Mouse (Mus musculus): Measurements from ENCODE around the gene Dgki. TPM values are rescaled to one million over a fixed set of nuclear protein-coding genes. Genes with fewer than 3 reads are reported as not detected.
A peak's percentile ranks its signal among the peaks of the same experiment; 100 is the strongest.

Dgki gene
- total RNA-seq, 2 experiments from 2014 or later, result not detected

- no peak for ATAC-seq (replicated peaks; ENCODE audit: poor library complexity, severe bottlenecking)
Observed at GRCm38 (mm10) chr6:37072401-37073016, 227.5 kb downstream of the Dgki start.

- ATAC-seq (replicated peaks; ENCODE audit: poor library complexity, severe bottlenecking), result no peak
Observed at GRCm38 (mm10) chr6:37069836-37070600, 230.0 kb downstream of the Dgki start.

- ATAC-seq (replicated peaks; ENCODE audit: poor library complexity, severe bottlenecking), result no peak
Observed at GRCm38 (mm10) chr6:37068737-37069136, 231.2 kb downstream of the Dgki start.

GRCm38 (mm10) chr6:37067357-37067756 lies 232.6 kb downstream of the Dgki start:
- ATAC-seq (replicated peaks; ENCODE audit: poor library complexity, severe bottlenecking), result no peak

GRCm38 (mm10) chr6:37064214-37064830 lies 235.7 kb downstream of the Dgki start:
- ATAC-seq (replicated peaks; ENCODE audit: poor library complexity, severe bottlenecking), result peak; percentile 30; the same call in 1 of the 2 replicates

GRCm38 (mm10) chr6:37063266-37063665 lies 236.7 kb downstream of the Dgki start:
- no peak for ATAC-seq (replicated peaks; ENCODE audit: poor library complexity, severe bottlenecking)

- ATAC-seq (replicated peaks; ENCODE audit: poor library complexity, severe bottlenecking), result no peak
Observed at GRCm38 (mm10) chr6:37060114-37060513, 239.9 kb downstream of the Dgki start.

- no peak for ATAC-seq (replicated peaks; ENCODE audit: poor library complexity, severe bottlenecking)
Observed at GRCm38 (mm10) chr6:37057957-37058356, 242.0 kb downstream of the Dgki start.

- ATAC-seq (replicated peaks; ENCODE audit: poor library complexity, severe bottlenecking), result no peak
Observed at GRCm38 (mm10) chr6:37057536-37057935, 242.4 kb downstream of the Dgki start.

GRCm38 (mm10) chr6:37055634-37056033 lies 244.3 kb downstream of the Dgki start:
- no peak for ATAC-seq (replicated peaks; ENCODE audit: poor library complexity, severe bottlenecking)

GRCm38 (mm10) chr6:37055128-37055527 lies 244.9 kb downstream of the Dgki start:
- ATAC-seq (replicated peaks; ENCODE audit: poor library complexity, severe bottlenecking), result no peak

GRCm38 (mm10) chr6:37054435-37055020 lies 245.5 kb downstream of the Dgki start:
- ATAC-seq (replicated peaks; ENCODE audit: poor library complexity, severe bottlenecking), result peak; percentile 84

GRCm38 (mm10) chr6:37053411-37053810 lies 246.6 kb downstream of the Dgki start:
- ATAC-seq (replicated peaks; ENCODE audit: poor library complexity, severe bottlenecking), result no peak

- ATAC-seq (replicated peaks; ENCODE audit: poor library complexity, severe bottlenecking), result no peak
Observed at GRCm38 (mm10) chr6:37051652-37052051, 248.3 kb downstream of the Dgki start.

- ATAC-seq (replicated peaks; ENCODE audit: poor library complexity, severe bottlenecking), result no peak
Observed at GRCm38 (mm10) chr6:37051150-37051549, 248.8 kb downstream of the Dgki start.

- no peak for ATAC-seq (replicated peaks; ENCODE audit: poor library complexity, severe bottlenecking)
Observed at GRCm38 (mm10) chr6:37047611-37048129, 252.3 kb downstream of the Dgki start.

- peak; percentile 71 for ATAC-seq (replicated peaks; ENCODE audit: poor library complexity, severe bottlenecking)
Observed at GRCm38 (mm10) chr6:37046152-37046788, 253.7 kb downstream of the Dgki start.

GRCm38 (mm10) chr6:37044796-37045195 lies 255.2 kb downstream of the Dgki start:
- ATAC-seq (replicated peaks; ENCODE audit: poor library complexity, severe bottlenecking), result no peak

- ATAC-seq (replicated peaks; ENCODE audit: poor library complexity, severe bottlenecking), result no peak
Observed at GRCm38 (mm10) chr6:37038444-37038843, 261.5 kb downstream of the Dgki start.

Data from granulocyte monocyte progenitor cell, adult 5-6 weeks (primary cell).